Mouse (Mus musculus): ENCODE measurements at regions not wholly inside any gene's neighbourhood (a gene's known extent, or its start where the extent isn't known, plus 50 kb on each side); places are given as distances from the start of the nearest gene placed in this dataset.

DNA sequence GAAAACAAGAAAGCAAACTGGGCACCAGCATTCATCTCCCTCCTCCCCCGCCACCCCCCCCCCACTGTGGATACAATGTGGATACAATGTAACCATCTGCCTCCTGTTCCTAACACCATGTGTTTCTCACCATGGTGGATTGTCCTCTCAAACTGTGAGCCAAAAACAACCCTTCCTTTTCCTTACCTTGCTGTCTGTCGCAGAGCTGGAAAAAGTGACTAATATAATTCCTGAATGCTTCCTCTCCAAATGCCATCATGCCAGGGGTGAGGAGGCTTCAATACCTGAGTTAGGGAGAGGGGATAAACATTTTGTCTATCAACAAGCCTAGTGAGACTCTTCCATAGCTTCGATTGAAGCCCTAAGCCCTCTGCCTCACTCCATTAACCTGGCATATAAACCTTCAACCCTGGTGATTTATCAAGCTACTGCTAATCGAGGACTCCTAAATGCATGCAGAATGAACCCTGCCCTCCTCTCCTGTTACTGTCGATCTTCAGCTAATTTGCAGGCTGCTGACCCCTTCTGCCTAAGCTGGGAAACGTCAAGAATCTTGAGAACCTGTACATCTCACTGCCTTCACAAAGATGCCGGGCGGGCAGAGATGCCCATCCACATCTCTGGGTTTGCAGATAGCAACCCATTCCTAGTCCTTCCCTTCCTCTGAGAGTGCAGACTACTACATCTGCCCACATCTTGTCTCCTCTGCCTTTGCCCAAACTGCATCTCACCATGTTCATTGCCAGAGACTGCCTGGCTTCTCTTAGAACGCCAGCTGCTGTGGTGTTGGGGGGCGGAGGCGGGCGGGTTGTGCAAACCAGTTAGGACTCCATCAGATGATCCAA lies 184.3 kb upstream of the Rpl38 start:
- TF ChIP-seq HCFC1 (IDR thresholded peaks at IDR 0.05; ENCODE audit: borderline replicate concordance, insufficient read depth, low read length) (no peak), CHD2 (IDR thresholded peaks at IDR 0.05; ENCODE audit: low read depth, low read length) (no peak), MAFK (IDR thresholded peaks at IDR 0.05; ENCODE audit: insufficient read depth, low read depth, low read length) (no peak), ZNF384 (IDR thresholded peaks at IDR 0.05; ENCODE audit: low read depth, low read length) (no peak), ZC3H11A (IDR thresholded peaks at IDR 0.05; ENCODE audit: borderline replicate concordance, low read depth, low read length) (no peak)

Data from ES-E14 (cell line).